In genomic region chr7:140855860-140856784, GRCm38 (mm10) we compare ENCODE assay signal across 8 mouse cellular contexts. TPM values are rescaled to one million over a fixed set of nuclear protein-coding genes. Genes with fewer than 3 reads are reported as not detected.
DNase-seq lines count a peak whose midpoint lies in the region; ATAC-seq lines count a peak whose summit lies in the region.

TSS of gene Gm45785 (minus strand) at chr7:140856331.

- H3K4me3 ChIP-seq in hindbrain, embryonic 15.5 days: peak within 1 kb of the TSS; percentile 90

- no peaks in the 10 kb centered on the region for H3K27me3 ChIP-seq in hindbrain, embryonic 15.5 days

- peak; percentile 82 for ATAC-seq in hindbrain, embryonic 15.5 days (ENCODE audit: low FRiP score, low read depth)

- peaks cover 38% of the 10 kb centered on the region for H3K36me3 ChIP-seq in hindbrain, embryonic 15.5 days

- H3K9ac ChIP-seq in hindbrain, embryonic 15.5 days: peak within 1 kb of the TSS; percentile 90

- H3K4me1 ChIP-seq in hindbrain, embryonic 15.5 days (replicated peaks): peaks cover 36% of the 10 kb centered on the region

- H3K4me2 ChIP-seq in hindbrain, embryonic 15.5 days: peak within 1 kb of the TSS; percentile 80

- peak; percentile 99 for DNase-seq in R1 (ENCODE audit: low read depth, low spot score)
- DNase-seq in cerebellum, postnatal 36 days: peak; percentile 82 to 84
- DNase-seq in frontal cortex, postnatal 36 days (ENCODE audit: low spot score in 2 of 2): peak; percentile 85 to 90
- peak; percentile 84 for DNase-seq in left cerebral cortex, adult 11 months (ENCODE audit: low spot score)
- peak; percentile 88 to 92 for DNase-seq in lung, postnatal 4 days
- DNase-seq in retina, postnatal 7 days (ENCODE audit: low read depth, low spot score): peak; percentile 76
- DNase-seq in urinary bladder, adult 2 months (ENCODE audit: low spot score): peak; percentile 78

- H3K9me3 ChIP-seq in hindbrain, embryonic 15.5 days: no peaks in the 10 kb centered on the region

- H3K27ac ChIP-seq in hindbrain, embryonic 15.5 days (replicated peaks): peak within 1 kb of the TSS; percentile 93

- WGBS in hindbrain, embryonic 15.5 days: 1% methylated on average over 51 of the region's 51 CpGs

RNA-seq across cellular contexts. Expression of gene Gm45785, which starts in this region (rescaled TPM):
- polyA plus RNA-seq in hindbrain, embryonic 15.5 days (2015; fragmentation: Nextera tagmentation; extraction: Ambion mirVana): not detected in 2 replicates
- not detected in 2 replicates for polyA plus RNA-seq in urinary bladder, adult 2 months (2012; rRNA removed)

Comparison
In these comparisons a context has a peak if more than half of its experiments do, and no peak if none do; other contexts are left out.
1. Peak in every context shown above with its lines: DNase-seq, ATAC-seq, H3K4me3 ChIP-seq and H3K27ac ChIP-seq.
2. Peak in ATAC-seq, H3K4me3 ChIP-seq, H3K27ac ChIP-seq, H3K9ac ChIP-seq and H3K4me2 ChIP-seq in hindbrain, embryonic 15.5 days; RNA of the gene not detected or under 1 TPM.
3. Peak in DNase-seq in urinary bladder, adult 2 months; RNA of the gene not detected or under 1 TPM.